Mouse (Mus musculus) inflammation-experienced regulatory T-cells (primary cell): ENCODE results near the gene Zfp968. TPM values are rescaled to one million over a fixed set of nuclear protein-coding genes. Genes with fewer than 3 reads are reported as not detected.

ENCODE experiments used
- polyA plus RNA-seq, 2 experiments: library from polyadenylated mRNA; unstranded; fragments of 100-300 nt; shearing (Covaris generic); gene quantifications; one replicate each; pipeline ENCODE4 v1.2.1; 2017

Zfp968 gene
- polyA plus RNA-seq: 1 to 10 TPM in 1 of 2 experiments, not detected in 1; 3.3 TPM

DNA sequence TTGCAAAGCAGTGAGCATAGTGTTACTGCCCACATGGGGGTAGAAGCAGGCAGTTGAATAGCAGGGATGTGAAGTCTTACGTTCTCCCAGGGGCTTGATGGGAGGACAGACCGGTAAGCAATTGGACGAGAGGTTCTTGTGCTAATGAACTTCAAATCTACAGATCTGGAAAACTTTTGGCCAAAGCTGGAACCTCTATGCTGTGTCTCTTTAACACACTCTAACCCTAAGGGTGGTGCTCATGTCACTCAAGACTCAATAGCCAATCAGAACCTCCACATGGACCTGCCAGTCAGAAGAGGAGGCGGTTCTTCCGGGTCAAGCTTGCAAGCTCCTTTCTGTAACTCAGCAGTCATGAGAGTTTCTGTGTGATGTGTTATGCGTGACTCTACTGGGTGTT, at the start of gene Zfp968:
Zfp968 (plus strand) TSS at position 301 of the 400 bp plus-strand sequence.

DNA sequence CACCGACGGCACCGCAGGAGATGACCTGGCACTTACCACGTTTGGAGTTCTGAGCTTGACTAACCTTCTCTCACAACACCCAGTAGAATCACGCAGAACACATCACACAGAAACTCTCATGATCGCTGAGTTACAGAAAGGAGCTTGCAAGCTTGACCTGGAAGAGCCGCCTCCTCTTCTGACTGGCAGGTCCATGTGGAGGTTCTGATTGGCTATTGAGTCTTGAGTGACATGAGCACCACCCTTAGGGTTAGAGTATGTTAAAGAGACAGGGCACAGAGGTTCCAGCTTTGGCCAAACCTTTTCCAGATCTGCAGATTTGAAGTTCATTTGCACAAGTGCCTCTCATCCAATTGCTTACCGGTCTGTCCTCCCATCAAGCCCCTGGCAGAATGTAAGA, 34.1 kb upstream of the Zfp968 start, which contains the start of gene Gm4631:
Gm4631 (minus strand) TSS at position 101 of the 400 bp plus-strand sequence.

Other genes starting within 250 kb of the Zfp968 start
- 1 to 10 TPM; 4.6 to 7.9 TPM for gene Gm14399, start 230.4 kb upstream of the Zfp968 start, polyA plus RNA-seq
- under 1 TPM in 1 of 2 experiments, not detected in 1; 0.11 TPM for gene Gm14443, start 196.6 kb upstream of the Zfp968 start, polyA plus RNA-seq
- gene Gm14391, start 165.5 kb upstream of the Zfp968 start, polyA plus RNA-seq: 1 to 10 TPM; 4.8 to 7.6 TPM
- 1 to 10 TPM; 3.1 to 3.5 TPM for gene Gm14440, start 97.3 kb upstream of the Zfp968 start, polyA plus RNA-seq
- 10 to 100 TPM; 10.7 to 13.4 TPM for gene Gm4631, start 34.2 kb upstream of the Zfp968 start, polyA plus RNA-seq
- 10 to 100 TPM in 1 of 2 experiments, 1 to 10 TPM in 1; 9.6 to 11.1 TPM for gene Gm4724, start 63.4 kb downstream of the Zfp968 start, polyA plus RNA-seq
- gene Zfp965, start 97.5 kb downstream of the Zfp968 start, polyA plus RNA-seq: 1 to 10 TPM; 4.3 to 6.7 TPM